Mouse (Mus musculus): ENCODE data around the gene Ephb6.

Ephb6 gene

GRCm38 (mm10) chr6:41630791-41631190 lies 25.5 kb downstream of the Ephb6 start:
- DNase-seq: no peak

GRCm38 (mm10) chr6:41631549-41631948 lies 26.3 kb downstream of the Ephb6 start:
- no peak for DNase-seq

- no peak for DNase-seq
Measured at GRCm38 (mm10) chr6:41635211-41635610, 29.9 kb downstream of the Ephb6 start.

- no peak for DNase-seq
Measured at GRCm38 (mm10) chr6:41636178-41636577, 30.9 kb downstream of the Ephb6 start, which contains the start of gene Trpv6. Gene Trpv6, minus strand, starts transcription at chr6:41636405.

GRCm38 (mm10) chr6:41637393-41637792 lies 32.1 kb downstream of the Ephb6 start:
- DNase-seq: no peak

GRCm38 (mm10) chr6:41637927-41638506 lies 32.7 kb downstream of the Ephb6 start:
- DNase-seq: no peak

- DNase-seq: no peak
Measured at GRCm38 (mm10) chr6:41640449-41640848, 35.2 kb downstream of the Ephb6 start.

- no peak for DNase-seq
Measured at GRCm38 (mm10) chr6:41641173-41641866, 36.0 kb downstream of the Ephb6 start.

GRCm38 (mm10) chr6:41642765-41643164 lies 37.5 kb downstream of the Ephb6 start:
- DNase-seq: no peak

- no peak for DNase-seq
Measured at GRCm38 (mm10) chr6:41643227-41643626, 37.9 kb downstream of the Ephb6 start.

- no peak for DNase-seq
Measured at GRCm38 (mm10) chr6:41646220-41646619, 40.9 kb downstream of the Ephb6 start.

GRCm38 (mm10) chr6:41646672-41647071 lies 41.4 kb downstream of the Ephb6 start:
- no peak for DNase-seq

- DNase-seq: no peak
Measured at GRCm38 (mm10) chr6:41653173-41653572, 47.9 kb downstream of the Ephb6 start.

- DNase-seq: no peak
Measured at GRCm38 (mm10) chr6:41654648-41655047, 49.4 kb downstream of the Ephb6 start.

GRCm38 (mm10) chr6:41658487-41658886 lies 53.2 kb downstream of the Ephb6 start:
- no peak for DNase-seq

GRCm38 (mm10) chr6:41662320-41662719 lies 57.0 kb downstream of the Ephb6 start:
- DNase-seq: no peak

All from cerebellum, adult 9-10 months (tissue).